Mouse (Mus musculus): ENCODE measurements at regions not wholly inside any gene's neighbourhood (a gene's known extent, or its start where the extent isn't known, plus 50 kb on each side); places are given as distances from the start of the nearest gene placed in this dataset.

DNA sequence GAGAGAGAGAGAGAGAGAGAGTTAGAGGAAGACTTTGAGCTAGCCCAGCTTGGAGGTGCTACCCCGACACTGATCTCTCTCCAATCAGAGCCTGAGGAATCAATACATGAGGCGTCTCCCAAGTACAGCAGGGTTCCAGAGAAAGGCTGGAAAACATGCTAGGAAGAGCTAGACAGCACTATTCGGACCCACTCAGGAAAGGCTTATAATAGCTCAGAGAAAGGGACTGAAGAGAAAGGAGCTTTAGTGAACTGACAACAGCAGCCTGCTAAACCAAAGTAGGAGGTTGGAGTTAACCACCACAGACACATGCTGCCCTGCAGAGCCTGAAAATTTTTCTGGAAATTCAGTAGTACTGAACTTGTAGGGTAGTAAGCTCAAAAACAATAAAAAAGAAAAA lies 831.3 kb downstream of the Adgrl2 start:
- H3K4me1 ChIP-seq (ENCODE audit: control insufficient read depth, insufficient read depth, low read length): no peaks in the 10 kb centered on the region
- no peak overlapping the region for H3K4me3 ChIP-seq (ENCODE audit: low read depth, low read length)
- no peaks in the 10 kb centered on the region for H3K27me3 ChIP-seq (ENCODE audit: control insufficient read depth, insufficient read depth, low read length, poor library complexity, severe bottlenecking)
- H3K27ac ChIP-seq (ENCODE audit: insufficient read depth, low read length): no peak overlapping the region
- TF ChIP-seq EP300 (IDR thresholded peaks at IDR 0.05; ENCODE audit: insufficient read depth, low read depth, low read length) (no peak), POLR2A (IDR thresholded peaks at IDR 0.05; ENCODE audit: insufficient read depth, low read length) (no peak)
- H3K36me3 ChIP-seq (ENCODE audit: control insufficient read depth, insufficient read depth, low read length, poor library complexity, severe bottlenecking): no peaks in the 10 kb centered on the region
- H3K9me3 ChIP-seq (replicated peaks; ENCODE audit: control insufficient read depth, insufficient read depth, low read length, poor library complexity, severe bottlenecking): no peaks in the 10 kb centered on the region
- no peak overlapping the region for H3K9ac ChIP-seq (ENCODE audit: low read depth, poor library complexity, severe bottlenecking)

DNA sequence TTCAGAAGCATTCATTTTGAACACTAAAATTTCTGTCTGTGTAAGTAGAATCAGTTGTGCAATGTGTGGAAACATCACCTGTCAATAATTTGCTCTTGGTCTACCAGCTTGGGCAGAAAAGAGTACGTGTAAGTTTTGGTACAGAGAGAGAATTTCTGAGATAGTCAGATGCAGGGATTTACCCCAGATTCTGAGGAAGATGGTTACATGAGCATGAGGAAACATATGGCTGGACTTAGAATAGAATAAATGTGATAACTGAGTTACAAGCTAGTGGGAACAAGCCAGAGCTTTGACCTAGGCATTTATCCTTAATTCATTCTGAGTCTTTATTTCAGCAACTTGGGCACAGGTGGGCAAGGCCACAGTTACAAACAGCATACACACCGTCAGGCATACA lies 831.8 kb downstream of the Adgrl2 start:
- H3K4me1 ChIP-seq (ENCODE audit: control insufficient read depth, insufficient read depth, low read length): no peaks in the 10 kb centered on the region
- TF ChIP-seq CTCF (IDR thresholded peaks at IDR 0.05; ENCODE audit: low read depth, low read length) (no peak), EP300 (IDR thresholded peaks at IDR 0.05; ENCODE audit: insufficient read depth, low read depth, low read length) (no peak), POLR2A (IDR thresholded peaks at IDR 0.05; ENCODE audit: insufficient read depth, low read length) (no peak)
- H3K27me3 ChIP-seq (ENCODE audit: control insufficient read depth, insufficient read depth, low read length, poor library complexity, severe bottlenecking): no peaks in the 10 kb centered on the region

DNA sequence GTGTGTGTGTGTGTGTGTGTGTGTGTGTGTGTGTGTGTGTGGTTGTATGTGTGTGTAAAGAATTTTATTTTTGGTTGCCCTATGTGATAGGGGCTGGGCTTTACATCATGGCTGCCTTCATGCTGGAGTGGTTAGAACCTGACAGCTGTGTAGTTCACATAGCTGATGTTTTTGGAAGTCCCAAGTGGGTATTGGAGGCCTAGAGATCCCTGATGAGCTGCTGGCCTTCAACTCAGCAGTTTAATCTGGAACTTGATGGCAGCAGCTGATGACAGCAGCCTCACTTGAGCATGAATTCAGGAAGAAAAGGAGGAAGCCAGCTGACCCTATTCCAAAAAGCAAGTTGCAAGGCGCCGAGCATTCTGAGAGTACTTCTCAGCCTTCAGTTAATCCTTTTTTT lies 846.6 kb downstream of the Adgrl2 start:
- no peaks in the 10 kb centered on the region for H3K27me3 ChIP-seq (ENCODE audit: control insufficient read depth, insufficient read depth, low read length, poor library complexity, severe bottlenecking)
- no peak overlapping the region for H3K9ac ChIP-seq (ENCODE audit: low read depth, poor library complexity, severe bottlenecking)
- no peak overlapping the region for H3K4me3 ChIP-seq (ENCODE audit: low read depth, low read length)
- no peaks in the 10 kb centered on the region for H3K9me3 ChIP-seq (replicated peaks; ENCODE audit: control insufficient read depth, insufficient read depth, low read length, poor library complexity, severe bottlenecking)
- no peak overlapping the region for H3K27ac ChIP-seq (ENCODE audit: insufficient read depth, low read length)
- TF ChIP-seq CTCF (IDR thresholded peaks at IDR 0.05; ENCODE audit: low read depth, low read length) (no peak), POLR2A (IDR thresholded peaks at IDR 0.05; ENCODE audit: insufficient read depth, low read length) (no peak), EP300 (IDR thresholded peaks at IDR 0.05; ENCODE audit: insufficient read depth, low read depth, low read length) (no peak)
- no peaks in the 10 kb centered on the region for H3K4me1 ChIP-seq (ENCODE audit: control insufficient read depth, insufficient read depth, low read length)
- H3K36me3 ChIP-seq (ENCODE audit: control insufficient read depth, insufficient read depth, low read length, poor library complexity, severe bottlenecking): no peaks in the 10 kb centered on the region

More for the DNA sequence above, 831.8 kb downstream of the Adgrl2 start:
- no peaks in the 10 kb centered on the region for H3K9me3 ChIP-seq (replicated peaks; ENCODE audit: control insufficient read depth, insufficient read depth, low read length, poor library complexity, severe bottlenecking)
- H3K27ac ChIP-seq (ENCODE audit: insufficient read depth, low read length): no peak overlapping the region
- no peak overlapping the region for H3K9ac ChIP-seq (ENCODE audit: low read depth, poor library complexity, severe bottlenecking)
- H3K36me3 ChIP-seq (ENCODE audit: control insufficient read depth, insufficient read depth, low read length, poor library complexity, severe bottlenecking): no peaks in the 10 kb centered on the region
- H3K4me3 ChIP-seq (ENCODE audit: low read depth, low read length): no peak overlapping the region

DNA sequence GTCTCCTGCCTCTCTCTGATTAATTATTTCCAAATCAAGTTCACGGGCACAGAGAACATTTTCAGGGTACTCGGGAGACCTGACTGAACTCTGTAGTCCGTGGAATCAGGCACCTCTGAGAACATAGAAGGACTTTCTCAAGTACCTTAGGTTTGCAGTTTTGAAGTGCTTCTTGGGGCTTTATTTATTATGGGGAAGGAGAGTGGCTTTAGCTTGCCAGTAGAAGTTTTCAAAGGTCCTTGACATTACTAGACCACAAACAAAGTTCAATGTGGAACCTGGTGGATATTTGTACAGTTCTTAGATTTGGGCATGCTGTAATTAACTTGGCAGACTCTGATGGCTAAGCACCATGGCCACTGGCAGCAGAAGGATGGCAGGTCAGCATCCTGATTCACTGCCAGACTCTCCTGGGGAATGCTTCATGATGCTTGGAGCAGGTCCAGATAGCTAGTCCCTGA lies 853.5 kb downstream of the Adgrl2 start:
- Histone ChIP-seq H3K9me3 (replicated peaks; ENCODE audit: control insufficient read depth, insufficient read depth, low read length, poor library complexity, severe bottlenecking) (no peaks in the 10 kb centered on the region), H3K4me3 (ENCODE audit: low read depth, low read length) (no peak overlapping the region), H3K27me3 (ENCODE audit: control insufficient read depth, insufficient read depth, low read length, poor library complexity, severe bottlenecking) (no peaks in the 10 kb centered on the region), H3K27ac (ENCODE audit: insufficient read depth, low read length) (no peak overlapping the region), H3K9ac (ENCODE audit: low read depth, poor library complexity, severe bottlenecking) (no peak overlapping the region), H3K4me1 (ENCODE audit: control insufficient read depth, insufficient read depth, low read length) (no peaks in the 10 kb centered on the region), H3K36me3 (ENCODE audit: control insufficient read depth, insufficient read depth, low read length, poor library complexity, severe bottlenecking) (no peaks in the 10 kb centered on the region)
- TF ChIP-seq CTCF (IDR thresholded peaks at IDR 0.05; ENCODE audit: low read depth, low read length): no peak
- no peak for TF ChIP-seq EP300 (IDR thresholded peaks at IDR 0.05; ENCODE audit: insufficient read depth, low read depth, low read length)
- TF ChIP-seq POLR2A (IDR thresholded peaks at IDR 0.05; ENCODE audit: insufficient read depth, low read length): no peak

DNA sequence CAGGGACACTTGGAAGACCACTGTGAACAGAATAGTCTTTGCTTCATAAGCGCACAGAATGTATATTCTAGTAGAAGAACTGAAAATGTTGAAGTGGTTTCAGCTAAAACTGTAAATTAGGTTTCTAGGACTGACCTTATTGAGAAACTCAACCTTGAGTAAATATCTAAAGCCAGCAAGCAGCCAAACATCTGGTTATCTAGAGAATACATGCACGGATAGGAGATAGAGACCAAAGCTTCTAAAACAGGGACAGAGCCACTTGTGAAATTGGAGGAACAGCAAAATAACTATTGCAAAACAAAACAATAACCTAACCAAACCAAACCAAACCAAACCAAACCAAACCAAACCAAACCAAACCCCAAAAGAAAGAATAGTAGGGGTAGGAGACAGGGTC lies 855.7 kb downstream of the Adgrl2 start:
- Histone ChIP-seq H3K9me3 (replicated peaks; ENCODE audit: control insufficient read depth, insufficient read depth, low read length, poor library complexity, severe bottlenecking) (no peaks in the 10 kb centered on the region), H3K27me3 (ENCODE audit: control insufficient read depth, insufficient read depth, low read length, poor library complexity, severe bottlenecking) (no peaks in the 10 kb centered on the region), H3K9ac (ENCODE audit: low read depth, poor library complexity, severe bottlenecking) (no peak overlapping the region), H3K4me1 (ENCODE audit: control insufficient read depth, insufficient read depth, low read length) (no peaks in the 10 kb centered on the region), H3K36me3 (ENCODE audit: control insufficient read depth, insufficient read depth, low read length, poor library complexity, severe bottlenecking) (no peaks in the 10 kb centered on the region), H3K27ac (ENCODE audit: insufficient read depth, low read length) (no peak overlapping the region), H3K4me3 (ENCODE audit: low read depth, low read length) (no peak overlapping the region)
- TF ChIP-seq EP300 (IDR thresholded peaks at IDR 0.05; ENCODE audit: insufficient read depth, low read depth, low read length) (no peak), CTCF (IDR thresholded peaks at IDR 0.05; ENCODE audit: low read depth, low read length) (no peak), POLR2A (IDR thresholded peaks at IDR 0.05; ENCODE audit: insufficient read depth, low read length) (no peak)

DNA sequence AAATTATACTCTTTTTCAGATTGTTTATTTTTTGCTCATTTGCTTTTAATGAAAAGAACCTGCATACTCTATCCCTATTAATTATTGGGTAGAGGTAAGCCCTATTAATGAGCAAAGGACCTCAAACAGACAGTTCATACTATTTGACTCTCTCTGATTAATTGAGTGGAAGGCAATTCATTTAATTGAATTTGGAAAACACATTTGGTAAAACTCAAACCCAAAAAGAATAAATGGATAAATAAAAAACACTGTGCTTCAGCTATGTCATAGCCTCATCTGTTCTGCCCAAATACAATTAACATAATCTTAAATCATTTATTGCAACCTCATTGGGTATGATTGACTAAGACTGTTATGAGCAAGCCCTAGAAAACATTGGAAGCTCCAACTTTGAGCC lies 874.8 kb downstream of the Adgrl2 start:
- H3K4me1 ChIP-seq (ENCODE audit: control insufficient read depth, insufficient read depth, low read length): no peaks in the 10 kb centered on the region
- no peaks in the 10 kb centered on the region for H3K36me3 ChIP-seq (ENCODE audit: control insufficient read depth, insufficient read depth, low read length, poor library complexity, severe bottlenecking)
- H3K4me3 ChIP-seq (ENCODE audit: low read depth, low read length): no peak overlapping the region
- TF ChIP-seq CTCF (IDR thresholded peaks at IDR 0.05; ENCODE audit: low read depth, low read length) (no peak), EP300 (IDR thresholded peaks at IDR 0.05; ENCODE audit: insufficient read depth, low read depth, low read length) (no peak), POLR2A (IDR thresholded peaks at IDR 0.05; ENCODE audit: insufficient read depth, low read length) (no peak)
- no peak overlapping the region for H3K9ac ChIP-seq (ENCODE audit: low read depth, poor library complexity, severe bottlenecking)
- H3K27ac ChIP-seq (ENCODE audit: insufficient read depth, low read length): no peak overlapping the region
- H3K27me3 ChIP-seq (ENCODE audit: control insufficient read depth, insufficient read depth, low read length, poor library complexity, severe bottlenecking): no peaks in the 10 kb centered on the region
- H3K9me3 ChIP-seq (replicated peaks; ENCODE audit: control insufficient read depth, insufficient read depth, low read length, poor library complexity, severe bottlenecking): peaks cover 29% of the 10 kb centered on the region

Measured in ES-Bruce4 (cell line).